Mouse (Mus musculus): ENCODE data around the gene Plbd2. TPM values are rescaled to one million over a fixed set of nuclear protein-coding genes. Genes with fewer than 3 reads are reported as not detected.

Plbd2 gene
- 50.8 and 60.0 TPM in 2 replicates for polyA plus RNA-seq (2015; fragmentation: Nextera tagmentation; extraction: Ambion mirVana)

DNA sequence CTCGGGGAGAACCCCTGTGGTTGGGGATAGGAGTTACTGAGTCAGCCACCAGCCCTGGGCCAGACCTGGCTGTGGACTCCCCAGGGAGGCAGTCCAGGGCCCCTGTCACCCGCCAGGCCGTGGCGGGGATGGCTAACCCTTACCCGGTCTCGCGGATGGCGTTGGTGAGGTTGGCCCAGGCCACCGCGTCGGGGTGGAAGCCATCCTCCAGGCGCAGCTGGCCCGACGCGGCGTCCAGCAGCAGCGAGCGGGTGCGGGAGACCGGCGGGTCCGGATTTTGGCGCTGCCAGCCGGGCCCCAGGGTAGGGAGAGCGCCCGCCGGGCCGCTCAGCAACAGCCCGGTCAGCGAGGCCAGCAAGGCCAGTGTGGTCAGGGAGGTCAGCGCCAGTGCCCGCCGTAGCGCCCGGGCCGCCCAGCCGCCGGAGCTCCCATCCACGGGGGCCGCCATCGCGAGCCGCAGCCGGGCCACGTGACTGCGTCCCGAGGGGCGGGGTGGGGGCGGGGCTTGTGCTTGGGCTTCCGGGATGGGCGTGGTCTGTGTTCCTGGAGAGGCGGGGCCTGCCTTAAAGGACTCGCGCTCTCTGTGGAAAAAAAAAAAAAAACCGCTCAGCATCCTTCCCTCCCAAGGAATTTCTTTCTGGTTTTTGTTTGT, at the start of gene Plbd2:
Gene Plbd2 (minus strand): TSS at position 482 of the 652 bp plus-strand sequence.
- peak within 1 kb of the TSS; percentile 94 for H3K4me3 ChIP-seq (replicated peaks)
- under 1% methylated on average over 51 of the region's 55 CpGs for WGBS
- H3K27ac ChIP-seq, result no peak within 1 kb of the TSS
- H3K36me3 ChIP-seq, result peaks cover 7% of the 10 kb centered on the region; the same call in 1 of the 2 replicates
- H3K4me2 ChIP-seq, result peak within 1 kb of the TSS; percentile 93
- ATAC-seq (replicated peaks; ENCODE audit: low FRiP score), result peak; percentile 71
- peak within 1 kb of the TSS; percentile 87 for H3K9ac ChIP-seq
- H3K27me3 ChIP-seq, result no peaks in the 10 kb centered on the region
- H3K9me3 ChIP-seq (replicated peaks), result no peaks in the 10 kb centered on the region
- H3K4me1 ChIP-seq, result peaks cover 27% of the 10 kb centered on the region

DNA sequence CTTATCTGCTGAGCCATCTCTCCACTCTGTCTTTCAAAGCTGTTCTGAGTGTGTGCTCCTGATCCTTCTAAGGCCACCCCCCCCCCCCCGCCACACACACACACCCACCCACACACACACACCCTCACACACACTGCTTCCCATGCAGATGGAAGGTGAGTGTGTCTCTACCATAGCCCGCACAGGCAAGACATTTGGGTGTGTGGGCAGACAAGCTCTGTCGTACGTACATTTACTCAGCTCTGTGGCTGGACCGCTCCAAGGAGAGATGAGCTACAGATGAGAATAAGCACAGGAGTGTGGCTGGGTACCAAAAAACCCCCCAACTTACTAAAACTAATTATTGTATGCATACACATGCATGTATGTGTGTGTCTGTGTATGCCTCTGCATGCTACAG, 47.2 kb upstream of the Plbd2 start:
- H3K9me3 ChIP-seq (replicated peaks), result no peaks in the 10 kb centered on the region
- no peak overlapping the region for H3K9ac ChIP-seq
- H3K4me1 ChIP-seq, result peaks cover 39% of the 10 kb centered on the region
- H3K27ac ChIP-seq, result no peak overlapping the region
- H3K27me3 ChIP-seq, result no peaks in the 10 kb centered on the region
- no peak for ATAC-seq (replicated peaks; ENCODE audit: low FRiP score)
- no peak overlapping the region for H3K4me2 ChIP-seq
- H3K4me3 ChIP-seq (replicated peaks), result no peak overlapping the region
- WGBS, result 98% methylated on average over 5 of the region's 5 CpGs
- peaks cover 84% of the 10 kb centered on the region for H3K36me3 ChIP-seq

DNA sequence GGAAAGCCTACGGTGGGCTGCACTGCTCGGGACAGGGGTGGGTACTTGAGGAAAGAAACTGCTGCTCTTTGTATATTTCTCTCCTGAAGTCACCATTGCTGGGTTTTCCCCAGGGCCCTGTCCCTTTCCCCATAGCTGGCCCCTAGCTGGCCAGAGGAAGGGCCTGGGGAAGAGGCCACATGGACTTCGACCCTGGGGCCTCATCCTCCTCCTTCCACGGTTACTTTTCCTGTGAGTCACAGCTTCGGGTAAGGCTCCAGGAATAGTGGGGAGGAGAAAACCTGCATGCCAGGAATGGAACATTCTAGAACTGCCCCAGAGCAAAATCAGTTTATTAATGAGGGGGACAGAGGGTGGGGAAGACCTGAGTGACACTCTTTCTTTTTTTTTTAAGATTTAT, 46.7 kb upstream of the Plbd2 start:
- Histone ChIP-seq H3K36me3 (peaks cover 80% of the 10 kb centered on the region), H3K27ac (no peak overlapping the region), H3K4me1 (peaks cover 39% of the 10 kb centered on the region), H3K9ac (no peak overlapping the region), H3K9me3 (replicated peaks) (no peaks in the 10 kb centered on the region), H3K27me3 (no peaks in the 10 kb centered on the region), H3K4me3 (replicated peaks) (no peak overlapping the region), H3K4me2 (no peak overlapping the region)
- 64% methylated on average over 5 of the region's 5 CpGs for WGBS
- ATAC-seq (replicated peaks; ENCODE audit: low FRiP score), result no peak

DNA sequence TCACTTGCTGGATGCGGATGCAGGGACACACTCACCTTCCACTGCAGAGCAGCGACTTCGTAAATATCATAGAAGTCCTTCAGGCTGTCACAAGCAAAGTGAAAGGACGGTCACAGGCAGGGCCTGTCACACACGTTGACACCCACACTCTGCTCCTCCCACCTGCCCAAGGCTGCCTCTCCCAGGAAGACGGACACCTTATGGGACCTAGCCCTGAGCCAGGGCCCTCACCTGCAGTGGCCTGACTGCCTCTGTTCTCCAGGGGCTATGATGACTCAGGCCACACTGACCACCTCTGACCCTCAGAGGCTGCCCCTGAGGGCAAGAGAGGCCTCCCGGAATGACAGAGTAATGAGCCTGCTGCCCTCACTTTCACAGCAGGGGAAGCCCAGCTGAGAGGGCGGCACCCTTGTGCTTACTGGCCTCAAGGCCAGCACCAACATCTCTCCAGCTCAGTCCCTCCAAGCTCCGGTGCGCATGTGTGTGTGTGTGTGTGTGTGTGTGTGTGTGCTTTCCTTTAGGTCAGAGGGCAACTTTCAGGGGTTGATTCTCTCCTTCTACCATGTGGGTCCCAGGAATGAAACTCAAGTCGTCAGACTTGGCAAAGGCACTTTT, 44.9 kb upstream of the Plbd2 start:
- H3K27me3 ChIP-seq, result no peaks in the 10 kb centered on the region
- no peak overlapping the region for H3K9ac ChIP-seq
- peaks cover 76% of the 10 kb centered on the region for H3K36me3 ChIP-seq
- no peak for ATAC-seq (replicated peaks; ENCODE audit: low FRiP score)
- H3K4me3 ChIP-seq (replicated peaks), result no peak overlapping the region
- peaks cover 39% of the 10 kb centered on the region for H3K4me1 ChIP-seq
- WGBS, result 48% methylated on average over 11 of the region's 11 CpGs
- no peak overlapping the region for H3K27ac ChIP-seq
- H3K9me3 ChIP-seq (replicated peaks), result no peaks in the 10 kb centered on the region
- H3K4me2 ChIP-seq, result no peak overlapping the region

DNA sequence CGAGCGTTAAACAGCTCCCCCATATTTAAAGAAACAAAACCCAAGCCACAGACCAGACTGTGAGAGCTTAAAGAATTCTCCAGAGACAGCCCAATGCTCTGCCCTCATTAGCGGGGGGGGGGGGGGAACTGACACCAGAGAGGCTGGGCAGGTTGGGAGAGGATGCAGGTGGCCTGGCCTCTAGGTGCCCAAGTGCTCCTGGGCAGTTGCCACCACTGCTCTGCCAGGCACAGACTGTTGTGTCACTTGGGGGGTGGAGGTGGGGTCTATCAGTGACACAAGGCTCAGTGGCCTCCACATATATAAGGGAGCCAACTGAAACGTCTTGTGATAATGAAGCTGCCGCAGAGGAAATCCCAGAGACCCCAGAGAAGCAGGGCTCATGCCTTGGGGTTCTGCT, 33.2 kb upstream of the Plbd2 start:
- peaks cover 46% of the 10 kb centered on the region for H3K36me3 ChIP-seq
- no peaks in the 10 kb centered on the region for H3K9me3 ChIP-seq (replicated peaks)
- H3K27ac ChIP-seq, result 0 out of 2 replicates have a peak overlapping the region, but pooled peaks have one; percentile 52
- no peak overlapping the region for H3K4me3 ChIP-seq (replicated peaks)
- 76% methylated on average over 5 of the region's 5 CpGs for WGBS
- no peak for ATAC-seq (replicated peaks; ENCODE audit: low FRiP score)
- H3K27me3 ChIP-seq, result no peaks in the 10 kb centered on the region
- H3K9ac ChIP-seq, result no peak overlapping the region
- peaks cover 31% of the 10 kb centered on the region for H3K4me1 ChIP-seq
- no peak overlapping the region for H3K4me2 ChIP-seq

DNA sequence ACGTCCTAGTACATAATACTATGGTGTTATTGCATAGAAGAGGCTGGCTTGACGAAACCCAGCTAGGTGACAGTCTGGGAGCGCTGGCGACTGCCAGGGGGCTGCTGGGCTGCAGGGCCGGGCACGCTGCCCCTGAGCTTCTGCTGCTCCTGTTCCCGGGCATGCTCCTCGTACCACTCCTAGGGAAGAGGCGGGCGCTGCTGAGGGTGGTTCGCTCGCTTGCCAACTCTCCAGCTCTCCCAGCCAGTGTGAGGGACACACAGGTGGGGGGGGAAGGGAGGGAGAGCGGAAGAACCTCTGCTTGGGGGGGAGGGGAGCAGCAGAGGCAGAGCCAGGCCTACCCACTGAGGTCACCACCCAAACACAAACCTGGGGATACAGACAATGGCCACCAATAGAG, 32.6 kb upstream of the Plbd2 start:
- Histone ChIP-seq H3K27me3 (no peaks in the 10 kb centered on the region), H3K4me1 (peaks cover 29% of the 10 kb centered on the region), H3K4me3 (replicated peaks) (no peak overlapping the region), H3K36me3 (peaks cover 43% of the 10 kb centered on the region), H3K9ac (no peak overlapping the region), H3K9me3 (replicated peaks) (no peaks in the 10 kb centered on the region), H3K27ac (peak overlapping the region; percentile 52; the same call in 1 of the 2 replicates), H3K4me2 (no peak overlapping the region)
- ATAC-seq (replicated peaks; ENCODE audit: low FRiP score), result no peak
- 88% methylated on average over 13 of the region's 13 CpGs for WGBS

DNA sequence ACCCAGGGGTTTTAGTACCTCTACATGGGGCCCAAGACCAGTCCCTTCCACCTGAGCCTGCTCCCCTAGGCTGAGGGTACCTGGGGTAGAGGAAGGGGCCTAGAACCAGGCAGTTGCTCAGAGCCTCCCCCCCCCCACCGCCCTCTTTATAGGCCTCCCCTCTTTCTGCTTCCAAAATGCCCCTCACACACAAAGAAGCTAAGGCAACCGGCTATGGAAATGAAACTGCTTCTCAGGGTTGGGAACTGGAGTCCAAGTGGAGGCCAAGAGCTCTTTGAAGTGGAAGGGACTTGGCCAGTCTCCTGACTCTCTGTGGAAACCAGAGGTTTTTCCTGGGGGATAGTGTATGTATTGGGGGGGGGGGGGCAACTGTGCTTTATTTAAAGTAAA, 31.3 kb upstream of the Plbd2 start:
- no peaks in the 10 kb centered on the region for H3K27me3 ChIP-seq
- peaks cover 29% of the 10 kb centered on the region for H3K4me1 ChIP-seq
- H3K4me2 ChIP-seq, result no peak overlapping the region; the same call in 1 of the 2 replicates
- peak overlapping the region; percentile 85 for H3K27ac ChIP-seq
- H3K4me3 ChIP-seq (replicated peaks), result no peak overlapping the region
- no peaks in the 10 kb centered on the region for H3K9me3 ChIP-seq (replicated peaks)
- H3K9ac ChIP-seq, result no peak overlapping the region
- ATAC-seq (replicated peaks; ENCODE audit: low FRiP score), result peak; percentile 40; the same call in 1 of the 2 replicates
- H3K36me3 ChIP-seq, result peaks cover 41% of the 10 kb centered on the region
- 32% methylated on average over 2 of the region's 2 CpGs for WGBS

DNA sequence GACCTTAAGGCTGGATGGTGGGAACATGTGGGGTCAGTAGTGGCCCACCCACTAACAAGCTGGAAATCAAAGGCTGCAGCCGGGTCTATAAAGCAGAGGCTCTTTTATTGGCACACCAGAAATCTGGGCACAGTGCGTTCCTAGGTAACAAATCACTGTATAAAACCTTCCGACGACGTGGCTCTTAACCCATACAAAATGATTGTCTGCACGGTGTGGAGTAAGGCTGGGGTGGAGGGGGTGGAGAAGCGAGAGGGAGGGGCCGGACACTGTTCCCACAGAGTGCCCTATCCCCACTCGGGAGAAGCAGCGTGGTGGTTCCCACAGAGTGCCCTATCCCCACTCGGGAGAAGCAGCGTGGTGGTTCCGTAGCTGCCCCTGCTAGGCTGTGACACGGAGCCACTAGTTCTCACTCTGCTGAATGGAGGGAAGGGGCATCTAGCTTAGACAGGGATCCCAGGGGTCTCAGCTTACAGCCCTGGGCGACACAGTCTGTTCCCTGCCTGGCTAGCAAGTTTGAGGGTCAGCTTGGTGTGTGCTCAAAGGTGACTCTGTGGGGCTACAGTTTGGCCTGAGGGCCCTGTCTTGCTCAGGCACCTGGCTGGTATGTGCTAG, 30.8 kb upstream of the Plbd2 start:
- 26% methylated on average over 15 of the region's 15 CpGs for WGBS
- Histone ChIP-seq H3K27ac (peak overlapping the region; percentile 85), H3K9ac (no peak overlapping the region), H3K9me3 (replicated peaks) (no peaks in the 10 kb centered on the region), H3K36me3 (peaks cover 41% of the 10 kb centered on the region), H3K4me1 (peaks cover 29% of the 10 kb centered on the region), H3K4me2 (no peak overlapping the region; the same call in 1 of the 2 replicates), H3K27me3 (no peaks in the 10 kb centered on the region), H3K4me3 (replicated peaks) (no peak overlapping the region)
- ATAC-seq (replicated peaks; ENCODE audit: low FRiP score), result peak; percentile 15; the same call in 1 of the 2 replicates

DNA sequence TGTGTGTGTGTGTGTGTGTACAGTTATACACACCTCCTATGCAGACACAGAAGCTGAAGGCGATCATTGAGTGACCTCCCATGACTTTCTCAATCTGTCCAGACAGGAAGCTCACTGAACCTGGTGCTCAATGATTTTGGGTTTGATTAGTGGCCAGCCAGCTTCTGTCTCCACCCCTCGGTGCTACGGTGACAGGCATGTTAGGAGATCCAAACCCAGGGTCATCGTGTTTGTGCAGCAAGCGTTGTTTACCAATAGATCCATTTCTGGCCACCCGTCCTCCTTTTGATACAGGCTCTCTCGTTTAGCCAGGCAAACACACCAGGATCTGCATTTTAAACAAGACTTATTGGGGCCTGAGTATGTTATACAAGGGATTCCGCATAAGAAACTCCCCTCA, 28.2 kb upstream of the Plbd2 start:
- H3K27me3 ChIP-seq, result no peaks in the 10 kb centered on the region
- 82% methylated on average over 8 of the region's 8 CpGs for WGBS
- no peak overlapping the region for H3K4me3 ChIP-seq (replicated peaks)
- no peak for ATAC-seq (replicated peaks; ENCODE audit: low FRiP score)
- H3K9me3 ChIP-seq (replicated peaks), result no peaks in the 10 kb centered on the region
- no peak overlapping the region for H3K27ac ChIP-seq
- no peak overlapping the region for H3K4me2 ChIP-seq
- H3K9ac ChIP-seq, result no peak overlapping the region
- peaks cover 29% of the 10 kb centered on the region for H3K36me3 ChIP-seq
- H3K4me1 ChIP-seq, result peaks cover 29% of the 10 kb centered on the region

DNA sequence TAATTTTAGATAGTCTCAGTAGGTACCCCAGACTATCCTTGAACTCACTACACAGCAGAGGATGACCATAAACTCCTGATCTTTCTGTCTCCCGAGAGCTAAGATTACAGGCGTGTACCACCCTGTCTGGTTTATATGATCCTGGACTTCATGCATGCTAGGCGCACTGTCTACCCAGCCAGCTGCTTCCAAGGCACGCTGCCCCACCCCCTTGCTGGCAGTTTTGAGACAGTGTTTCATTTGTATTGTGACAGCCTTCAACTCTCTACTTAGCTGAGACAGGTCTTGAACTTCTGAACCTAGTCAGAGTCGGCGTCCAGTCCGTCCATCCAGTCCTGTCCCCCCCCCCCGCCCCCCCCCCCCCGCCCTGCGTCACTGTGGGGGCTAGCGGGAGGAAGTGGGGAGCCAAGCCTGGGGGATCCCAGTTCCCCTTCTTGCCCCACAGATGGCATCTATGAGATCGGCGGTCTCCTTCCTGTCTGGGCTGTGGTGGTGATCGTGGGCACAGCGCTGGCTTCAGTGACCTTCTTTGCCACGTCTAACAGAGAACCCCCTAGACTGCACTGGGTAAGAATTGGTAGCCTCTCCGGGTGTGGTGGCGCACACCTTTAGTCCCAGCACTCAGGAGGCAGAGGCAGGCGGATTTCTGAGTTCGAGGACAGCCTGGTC, 24.0 kb upstream of the Plbd2 start:
- H3K27me3 ChIP-seq, result no peaks in the 10 kb centered on the region
- H3K9me3 ChIP-seq (replicated peaks), result no peaks in the 10 kb centered on the region
- H3K4me2 ChIP-seq, result no peak overlapping the region
- H3K36me3 ChIP-seq, result peaks cover 51% of the 10 kb centered on the region
- H3K4me1 ChIP-seq, result no peaks in the 10 kb centered on the region
- H3K9ac ChIP-seq, result no peak overlapping the region
- 80% methylated on average over 17 of the region's 20 CpGs for WGBS
- ATAC-seq (replicated peaks; ENCODE audit: low FRiP score), result no peak
- H3K4me3 ChIP-seq (replicated peaks), result no peak overlapping the region
- H3K27ac ChIP-seq, result no peak overlapping the region

DNA sequence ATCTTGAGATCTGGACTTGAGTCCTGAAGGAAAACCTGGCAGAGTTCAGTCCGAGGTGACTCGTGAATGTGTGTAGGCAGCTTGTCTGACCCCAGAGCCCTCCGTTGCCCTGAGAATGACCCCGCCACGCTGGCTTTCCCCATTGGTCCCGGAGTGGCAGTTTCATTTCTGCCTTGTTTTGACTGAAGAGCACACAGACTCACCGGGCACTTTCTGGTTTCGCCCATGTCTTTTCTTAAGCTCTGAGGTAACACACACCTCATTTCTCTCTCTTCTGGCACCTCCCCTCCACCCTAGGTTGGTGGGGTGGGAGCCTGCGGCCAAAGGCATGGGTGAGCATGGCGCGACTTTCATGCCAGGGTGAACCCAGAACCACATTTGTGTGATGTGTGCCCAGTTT, 22.9 kb upstream of the Plbd2 start:
- Histone ChIP-seq H3K9me3 (replicated peaks) (no peaks in the 10 kb centered on the region), H3K4me3 (replicated peaks) (no peak overlapping the region), H3K27ac (no peak overlapping the region), H3K4me1 (no peaks in the 10 kb centered on the region), H3K27me3 (no peaks in the 10 kb centered on the region), H3K9ac (no peak overlapping the region), H3K4me2 (no peak overlapping the region), H3K36me3 (peaks cover 59% of the 10 kb centered on the region)
- no peak for ATAC-seq (replicated peaks; ENCODE audit: low FRiP score)
- 53% methylated on average over 11 of the region's 11 CpGs for WGBS

DNA sequence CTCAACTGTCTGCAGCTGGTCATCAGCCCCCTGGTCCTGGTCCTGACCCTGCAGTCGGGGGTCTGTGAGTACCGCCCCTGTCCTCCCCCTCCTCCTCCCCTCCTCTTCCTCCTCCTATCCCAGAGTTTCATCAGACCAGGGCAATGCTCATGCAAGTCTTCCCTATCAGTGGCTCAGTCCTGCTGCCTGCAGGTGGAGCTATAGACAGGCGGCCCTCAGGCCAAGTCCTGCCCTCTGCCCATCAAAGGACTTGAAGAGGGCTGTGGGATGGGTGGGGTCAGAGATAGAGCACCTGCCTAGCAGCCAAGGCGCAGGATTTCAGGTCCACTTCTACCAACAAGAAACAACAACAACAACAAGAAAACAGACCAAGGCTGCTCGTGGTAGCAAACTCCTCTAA, 22.3 kb upstream of the Plbd2 start:
- ATAC-seq (replicated peaks; ENCODE audit: low FRiP score), result no peak
- 31% methylated on average over 5 of the region's 5 CpGs for WGBS
- H3K36me3 ChIP-seq, result peaks cover 57% of the 10 kb centered on the region

More for the DNA sequence above, 22.3 kb upstream of the Plbd2 start:
- no peak overlapping the region for H3K27ac ChIP-seq
- H3K4me2 ChIP-seq, result no peak overlapping the region
- H3K9ac ChIP-seq, result no peak overlapping the region
- no peak overlapping the region for H3K4me3 ChIP-seq (replicated peaks)
- no peaks in the 10 kb centered on the region for H3K4me1 ChIP-seq
- H3K9me3 ChIP-seq (replicated peaks), result no peaks in the 10 kb centered on the region
- no peaks in the 10 kb centered on the region for H3K27me3 ChIP-seq
